Mouse (Mus musculus) ES-E14 (cell line): ENCODE data around the gene Zscan12. TPM values are rescaled to one million over a fixed set of nuclear protein-coding genes. Genes with fewer than 3 reads are reported as not detected.

ENCODE experiments used
- DNase-seq: peaks from one replicate; pipeline ENCODE4 v3.0.0-alpha.2; 2013; ENCODE audit warnings: low read depth, low spot score
- H3K27ac ChIP-seq: 2 replicates; pipeline ENCODE4 v1.5.1; 2012; ENCODE audit warnings: low read depth, mild to moderate bottlenecking, low read length, moderate library complexity, mixed read lengths; ENCODE audit not compliant: poor library complexity, insufficient read depth, severe bottlenecking
- H3K36me3 ChIP-seq: 2 replicates; pipeline ENCODE4 v1.6.1; 2012; ENCODE audit warnings: mild to moderate bottlenecking, low read length, moderate library complexity, mixed read lengths; ENCODE audit not compliant: control insufficient read depth, poor library complexity, insufficient read depth, severe bottlenecking
- H3K4me1 ChIP-seq, 2 experiments: fragments of 150-350 bp in 1 of 2; sonication (generic) in 1 of 2; 2 replicates each; pipeline ENCODE4 v1.6.1; 2012; ENCODE audit warnings: low read length in 2 of 2, mild to moderate bottlenecking in 1 of 2, mixed read lengths in 1 of 2; ENCODE audit not compliant: control insufficient read depth in 2 of 2, insufficient read depth in 2 of 2, poor library complexity in 1 of 2
- H3K4me3 ChIP-seq, 2 experiments: fragments of 150-350 bp in 1 of 2; sonication (generic) in 1 of 2; 2 replicates each; pipeline ENCODE4 v1.5.1; 2012; ENCODE audit warnings: low read length in 2 of 2, low read depth in 1 of 2, mild to moderate bottlenecking in 1 of 2, mixed read lengths in 1 of 2; ENCODE audit not compliant: insufficient read depth in 1 of 2, poor library complexity in 1 of 2, severe bottlenecking in 1 of 2
- H3K9ac ChIP-seq: 2 replicates; pipeline ENCODE4 v1.6.1; 2012; ENCODE audit warnings: low read depth, mild to moderate bottlenecking, low read length, mixed read lengths; ENCODE audit not compliant: poor library complexity, insufficient read depth, severe bottlenecking
- H3K9me3 ChIP-seq: fragments of 150-350 bp; sonication (generic); 2 replicates; pipeline ENCODE4 v1.6.1; 2012; ENCODE audit warnings: low read depth, mild to moderate bottlenecking, low read length; ENCODE audit not compliant: control insufficient read depth, insufficient read depth
- CHD2 ChIP-seq: IDR thresholded peaks from 2 replicates; pipeline ENCODE4 v1.6.1; 2014; ENCODE audit warnings: mild to moderate bottlenecking, low read depth, low read length, inconsistent platforms
- HCFC1 ChIP-seq: IDR thresholded peaks from 2 replicates; pipeline ENCODE4 v1.6.1; 2012; ENCODE audit warnings: low read length, inconsistent platforms, borderline replicate concordance; ENCODE audit not compliant: insufficient read depth
- MAFK ChIP-seq: IDR thresholded peaks from 2 replicates; pipeline ENCODE4 v1.6.1; 2014; ENCODE audit warnings: mild to moderate bottlenecking, low read depth, low read length, inconsistent platforms; ENCODE audit not compliant: insufficient read depth
- ZC3H11A ChIP-seq: IDR thresholded peaks from 2 replicates; pipeline ENCODE4 v1.6.1; 2012; ENCODE audit warnings: low read depth, mild to moderate bottlenecking, inconsistent platforms, low read length, borderline replicate concordance
- ZNF384 ChIP-seq: IDR thresholded peaks from 2 replicates; pipeline ENCODE4 v1.6.1; 2012; ENCODE audit warnings: low read depth, low read length, inconsistent platforms
- in situ Hi-C, 2 experiments: fragments of 600-800 bp; cut with MboI; formaldehyde crosslinking; loops; one replicate each; pipeline ENCODE4 v1.15.1; 2025; ENCODE audit warnings: low sequenced_read_pairs in 2 of 2, inconsistent platforms in 1 of 2; ENCODE audit not compliant: unreplicated experiment in 2 of 2
- total RNA-seq: library from RNA; depleted of rRNA; stranded (reverse); fragments of 300-350 nt; gene quantifications from 2 replicates; pipeline ENCODE4 v1.2.3, GENCODE M21; 2012

Gene Zscan12
- total RNA-seq, 1 experiment: 10.4 TPM

DNA sequence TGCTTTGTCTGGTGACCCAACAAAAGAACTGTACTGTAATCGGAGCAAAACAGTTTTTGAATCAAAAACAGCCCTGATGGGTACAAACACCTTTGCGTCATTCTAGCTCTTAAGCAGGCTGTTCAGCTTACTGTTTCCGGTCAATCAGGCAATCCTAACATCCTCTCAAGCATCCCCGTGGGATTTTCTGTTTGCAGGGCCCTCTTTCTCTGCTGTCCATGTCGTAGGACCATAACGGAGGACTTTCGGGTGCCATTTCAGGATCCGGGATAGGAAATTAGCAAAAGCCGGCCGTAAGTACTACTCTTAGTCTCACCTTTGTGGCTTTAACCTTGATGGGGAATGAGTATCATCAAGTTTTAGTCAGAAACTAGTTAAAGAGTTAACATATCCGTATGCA, 44.7 kb downstream of the Zscan12 start:
- in situ Hi-C loops: no loop called here
- DNase-seq: no peak
- TF ChIP-seq ZC3H11A (no peak), HCFC1 (no peak), ZNF384 (no peak), CHD2 (no peak), MAFK (no peak)
- Histone ChIP-seq H3K36me3 (no peaks in the 10 kb centered on the region), H3K4me1 (no peaks in the 10 kb centered on the region), H3K4me3 (peak overlapping the region in 1 of 2 experiments; percentile 71; a peak in 2 of 4 replicates), H3K27ac (no peak overlapping the region), H3K9ac (no peak overlapping the region), H3K9me3 (no peaks in the 10 kb centered on the region)

DNA sequence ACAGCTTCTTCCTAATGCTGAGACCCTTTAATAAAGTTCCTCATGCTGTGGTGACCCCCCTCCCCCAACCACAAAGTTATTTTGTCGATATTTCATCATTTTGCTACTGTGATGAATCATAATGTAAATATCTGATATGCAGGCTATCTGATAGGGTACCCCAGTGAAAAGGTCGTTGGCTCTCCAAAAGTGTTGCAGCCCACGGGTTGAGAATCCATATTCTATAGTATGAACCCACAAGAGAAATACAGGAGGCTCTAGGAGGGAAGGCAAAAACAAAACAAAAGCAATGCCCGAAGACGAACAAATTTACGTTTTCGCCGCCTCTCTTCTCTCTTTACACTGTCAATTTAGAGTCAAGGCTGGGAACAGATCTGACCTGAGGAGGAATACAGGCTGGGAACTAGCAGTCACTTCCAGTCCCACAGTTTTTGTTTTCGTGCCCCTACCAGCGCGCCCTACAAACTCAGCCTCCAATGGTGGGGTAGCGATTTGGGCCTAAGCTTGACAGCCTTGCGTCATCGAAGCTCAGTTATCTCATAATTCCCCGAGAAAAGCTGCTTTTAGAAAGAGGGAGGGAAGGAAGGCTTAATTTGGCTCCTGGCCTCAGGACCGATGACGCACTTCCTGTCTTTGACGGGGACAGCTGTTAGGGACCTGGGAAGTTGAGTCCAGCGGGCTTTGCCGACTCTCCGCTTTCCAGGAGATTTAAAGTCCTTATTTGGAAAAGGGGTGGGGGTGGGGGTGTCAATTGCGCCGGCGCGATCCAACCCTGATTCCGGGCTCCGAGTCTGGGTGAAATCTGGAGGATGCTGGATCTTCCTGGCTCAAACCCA, 45.6 kb downstream of the Zscan12 start:
- Histone ChIP-seq H3K4me3 (peak overlapping the region; percentile 65 to 71), H3K9me3 (no peaks in the 10 kb centered on the region), H3K27ac (no peak overlapping the region), H3K4me1 (no peaks in the 10 kb centered on the region), H3K9ac (peak overlapping the region; percentile 82), H3K36me3 (no peaks in the 10 kb centered on the region)
- in situ Hi-C loops: no loop called here
- no peak for TF ChIP-seq ZC3H11A
- 0 out of 2 replicates have a peak, but pooled peaks have one; percentile 61 for TF ChIP-seq HCFC1
- TF ChIP-seq CHD2: no peak
- no peak for TF ChIP-seq ZNF384
- peak; percentile 50 for DNase-seq

DNA sequence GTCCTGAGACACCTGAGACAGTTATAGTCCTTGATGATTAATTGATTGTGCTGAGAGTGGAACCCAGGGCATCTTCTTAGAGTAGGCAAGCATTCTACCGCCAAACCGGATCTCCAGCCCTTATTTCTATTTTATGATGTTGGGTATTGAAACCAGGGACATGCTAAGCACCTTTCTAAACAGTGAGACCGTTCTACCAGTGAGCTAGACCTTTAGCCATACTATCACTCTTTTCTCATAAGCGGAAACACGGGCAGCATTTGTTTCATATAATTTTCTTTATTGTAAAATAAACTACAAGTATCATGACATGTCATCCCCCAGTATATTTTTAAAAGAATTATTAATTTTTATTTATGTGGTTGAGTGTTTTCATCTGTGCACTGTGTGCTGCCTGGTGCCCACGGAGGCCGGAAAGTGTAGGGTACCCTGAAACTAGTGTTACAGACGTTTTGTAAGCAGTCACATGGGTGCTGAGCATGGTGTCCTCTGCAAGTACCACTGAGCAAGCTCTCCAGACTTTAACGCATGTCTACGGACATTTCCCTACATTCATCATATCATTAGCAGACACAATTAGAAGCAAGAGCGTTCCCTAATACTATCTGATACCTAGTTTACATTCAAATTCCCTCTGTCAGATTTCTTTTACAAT, 46.3 kb downstream of the Zscan12 start:
- in situ Hi-C loops: no loop called here
- peak overlapping the region; percentile 65 to 71 for H3K4me3 ChIP-seq
- no peaks in the 10 kb centered on the region for H3K9me3 ChIP-seq
- H3K36me3 ChIP-seq: no peaks in the 10 kb centered on the region
- no peaks in the 10 kb centered on the region; a peak in 1 of 4 replicates for H3K4me1 ChIP-seq
- H3K9ac ChIP-seq: peak overlapping the region; percentile 51; the same call in 1 of the 2 replicates
- DNase-seq: no peak
- H3K27ac ChIP-seq: no peak overlapping the region
- no peak for TF ChIP-seq MAFK
- TF ChIP-seq ZNF384: no peak
- TF ChIP-seq HCFC1: no peak
- no peak for TF ChIP-seq ZC3H11A
- no peak for TF ChIP-seq CHD2

DNA sequence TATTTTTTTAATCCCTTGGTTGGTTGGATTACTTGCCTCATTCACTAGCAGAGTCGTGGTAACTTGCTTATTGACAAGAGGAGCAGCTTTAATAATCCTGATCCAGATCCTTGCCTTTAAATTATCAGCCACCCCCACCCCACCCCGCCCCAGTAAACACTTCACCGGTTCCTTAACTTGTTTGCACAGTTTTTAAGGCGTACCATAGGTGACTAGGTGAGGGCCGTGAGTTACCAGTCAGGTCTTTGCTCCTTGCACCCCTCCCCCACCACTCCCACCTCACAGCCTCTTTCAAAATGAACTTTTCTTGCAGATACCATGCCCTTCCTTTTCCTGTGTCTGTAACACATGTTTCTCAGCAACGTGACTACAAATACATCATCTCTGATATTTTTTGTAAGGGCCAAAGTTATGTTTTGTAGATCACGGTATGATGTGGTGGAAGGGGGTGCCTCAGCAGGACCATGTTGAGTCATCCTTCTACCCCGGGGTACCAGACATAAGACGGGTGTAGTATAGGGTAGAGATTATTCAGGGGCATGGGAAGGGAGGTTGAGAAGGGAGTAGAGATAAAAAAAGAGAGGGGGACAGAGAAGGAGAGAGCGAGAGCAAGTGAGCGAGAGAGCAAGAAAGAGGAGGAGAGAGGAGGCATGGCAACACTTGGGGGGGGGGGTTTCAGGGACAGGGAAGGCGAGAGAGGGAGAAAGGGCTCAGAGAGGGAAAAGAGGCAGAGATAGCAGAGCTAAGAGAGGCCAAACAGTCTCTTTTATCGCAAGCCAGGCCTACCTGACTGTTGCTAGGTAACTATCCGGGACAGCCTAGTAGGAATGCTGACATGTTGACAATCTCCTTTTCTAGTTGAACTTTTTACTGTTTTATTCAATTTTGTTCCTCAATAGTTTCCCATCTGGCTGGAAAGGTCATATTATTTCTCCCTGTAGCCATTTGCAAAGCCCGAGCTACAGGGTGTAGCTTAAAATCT, 51.9 kb downstream of the Zscan12 start:
- Histone ChIP-seq H3K9me3 (no peaks in the 10 kb centered on the region), H3K4me1 (no peaks in the 10 kb centered on the region; a peak in 1 of 4 replicates), H3K4me3 (no peak overlapping the region), H3K27ac (no peak overlapping the region), H3K9ac (no peak overlapping the region), H3K36me3 (no peaks in the 10 kb centered on the region)
- in situ Hi-C loops: no loop called here
- DNase-seq: no peak
- TF ChIP-seq ZC3H11A (no peak), ZNF384 (no peak), MAFK (no peak), CHD2 (no peak), HCFC1 (no peak)
